Mouse (Mus musculus): Measurements from ENCODE around the gene Scaf4.

Gene Scaf4

GRCm38 (mm10) chr16:90198626-90199025 is 85.7 kb downstream of the Scaf4 start:
- no peak for DNase-seq (ENCODE audit: low read depth)

- peak; percentile 80 for DNase-seq (ENCODE audit: low read depth)
These were observed 86.8 kb downstream of the Scaf4 start for GRCm38 (mm10) chr16:90197337-90197973.

GRCm38 (mm10) chr16:90196688-90197240 is 87.5 kb downstream of the Scaf4 start:
- DNase-seq (ENCODE audit: low read depth) = no peak

GRCm38 (mm10) chr16:90193719-90194118 is 90.6 kb downstream of the Scaf4 start:
- no peak for DNase-seq (ENCODE audit: low read depth)

- DNase-seq (ENCODE audit: low read depth) = no peak
These were observed 93.0 kb downstream of the Scaf4 start for GRCm38 (mm10) chr16:90191289-90191688.

- peak; percentile 69 for DNase-seq (ENCODE audit: low read depth)
These were observed 96.8 kb downstream of the Scaf4 start for GRCm38 (mm10) chr16:90187453-90187852.

- DNase-seq (ENCODE audit: low read depth) = peak; percentile 83
These were observed 98.2 kb downstream of the Scaf4 start for GRCm38 (mm10) chr16:90185928-90186588.

- no peak for DNase-seq (ENCODE audit: low read depth)
These were observed 100.2 kb downstream of the Scaf4 start for GRCm38 (mm10) chr16:90184135-90184534.

GRCm38 (mm10) chr16:90181673-90182072 is 102.6 kb downstream of the Scaf4 start:
- no peak for DNase-seq (ENCODE audit: low read depth)

GRCm38 (mm10) chr16:90180975-90181374 is 103.3 kb downstream of the Scaf4 start:
- no peak for DNase-seq (ENCODE audit: low read depth)

- no peak for DNase-seq (ENCODE audit: low read depth)
These were observed 104.4 kb downstream of the Scaf4 start for GRCm38 (mm10) chr16:90179892-90180291.

GRCm38 (mm10) chr16:90178404-90178803 is 105.9 kb downstream of the Scaf4 start:
- no peak for DNase-seq (ENCODE audit: low read depth)

GRCm38 (mm10) chr16:90177425-90177824 is 106.9 kb downstream of the Scaf4 start:
- peak; percentile 73 for DNase-seq (ENCODE audit: low read depth)

GRCm38 (mm10) chr16:90176472-90176871 is 107.8 kb downstream of the Scaf4 start:
- no peak for DNase-seq (ENCODE audit: low read depth)
